Mouse (Mus musculus): ENCODE results near the gene Per1.
"Not testable (repeated sequence)": the region's sequence is repeated elsewhere in the genome, so short reads cannot be mapped to it uniquely, and the experiment has no call there.

The Per1 gene

DNA sequence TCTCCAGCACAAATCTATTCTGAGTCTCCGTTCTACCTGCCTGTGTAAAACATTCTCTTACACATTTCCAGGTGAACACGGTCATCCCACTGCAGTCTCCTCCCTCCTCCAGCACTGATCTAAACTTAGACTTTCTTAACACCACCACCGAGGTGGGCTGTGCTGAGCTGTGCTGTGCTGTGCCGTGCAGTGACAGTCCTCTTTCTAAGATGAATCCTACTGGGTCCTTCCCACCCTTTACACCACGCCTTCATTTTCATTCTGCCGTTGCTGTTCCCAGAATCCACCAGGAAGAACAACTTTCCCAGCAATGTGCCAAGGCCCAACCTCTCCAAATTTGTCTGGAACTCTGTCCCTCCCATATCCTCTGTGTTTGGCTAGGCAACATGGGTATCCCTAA lies 8.6 kb upstream of the Per1 start:
- no peak for DNase-seq

DNA sequence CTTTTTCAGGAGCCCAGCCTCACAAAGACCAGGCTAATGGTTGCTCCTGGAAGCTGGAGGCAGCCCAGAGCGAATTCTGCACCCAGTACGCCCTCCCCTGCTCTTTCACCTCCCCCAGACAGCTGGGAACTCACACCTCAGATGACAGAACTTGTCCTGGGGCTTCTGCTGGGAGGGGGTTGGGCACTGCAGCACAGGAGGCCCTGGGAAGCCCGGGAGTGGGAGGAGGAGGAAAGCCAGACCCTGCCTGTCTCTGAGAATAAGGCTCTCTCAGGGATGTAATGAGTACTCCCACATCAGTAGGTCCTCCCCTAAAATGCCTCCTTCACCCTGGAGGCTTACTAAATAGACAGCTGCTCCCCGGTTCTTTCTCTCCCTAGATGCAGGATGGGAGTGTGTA lies 7.9 kb upstream of the Per1 start:
- DNase-seq: no peak

DNA sequence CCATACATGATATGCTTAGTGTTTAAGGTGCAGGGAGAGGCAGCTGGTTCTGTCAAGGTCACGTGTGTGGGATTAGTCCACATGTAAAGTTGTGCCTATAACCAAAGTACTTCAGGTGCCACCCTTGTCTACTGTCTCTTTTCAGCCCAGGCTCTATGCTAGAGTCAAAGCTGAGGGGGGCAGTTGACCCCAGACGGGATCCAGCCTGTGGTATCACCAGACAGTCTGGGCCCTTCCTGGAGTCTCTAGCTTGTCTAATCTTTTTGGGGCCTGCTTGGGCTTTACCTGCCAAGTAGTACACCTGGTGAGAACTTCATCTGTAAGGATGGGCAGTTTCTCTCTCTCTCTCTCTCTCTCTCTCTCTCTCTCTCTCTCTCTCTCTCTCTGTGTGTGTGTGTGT lies 7.4 kb upstream of the Per1 start:
- DNase-seq: no peak

GRCm38 (mm10) chr11:69088103-69088855 lies 6.7 kb upstream of the Per1 start, which contains the start of gene Vamp2:
Gene Vamp2 (plus strand): TSS chr11:69088490.
- DNase-seq: peak; percentile 90

GRCm38 (mm10) chr11:69088856-69089615 lies 6.0 kb upstream of the Per1 start:
- no peak for DNase-seq

- DNase-seq: no peak
These were observed 5.3 kb upstream of the Per1 start for GRCm38 (mm10) chr11:69089616-69090290.

DNA sequence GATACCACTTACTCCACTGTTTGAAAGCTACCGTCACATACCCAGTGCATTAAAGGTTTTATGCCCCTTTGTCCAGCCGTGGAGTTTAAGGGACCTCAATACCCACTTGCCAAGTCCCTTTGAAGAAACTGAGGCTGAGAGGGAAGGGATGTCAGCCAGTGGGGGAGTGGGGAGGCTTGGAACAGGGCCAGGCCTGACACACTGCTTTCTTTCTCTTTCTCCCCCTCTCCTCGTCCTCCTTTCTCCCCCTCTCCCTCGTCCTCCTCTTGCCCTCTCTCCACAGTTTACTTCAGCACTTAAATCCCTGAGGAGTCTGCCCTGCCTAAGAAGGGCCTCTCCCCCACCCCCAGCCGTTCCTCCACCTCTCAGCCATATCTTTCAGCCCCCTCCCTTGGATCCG lies 4.7 kb upstream of the Per1 start:
- no peak for DNase-seq

- DNase-seq: no peak
These were observed 3.2 kb upstream of the Per1 start for GRCm38 (mm10) chr11:69091566-69092385.

DNA sequence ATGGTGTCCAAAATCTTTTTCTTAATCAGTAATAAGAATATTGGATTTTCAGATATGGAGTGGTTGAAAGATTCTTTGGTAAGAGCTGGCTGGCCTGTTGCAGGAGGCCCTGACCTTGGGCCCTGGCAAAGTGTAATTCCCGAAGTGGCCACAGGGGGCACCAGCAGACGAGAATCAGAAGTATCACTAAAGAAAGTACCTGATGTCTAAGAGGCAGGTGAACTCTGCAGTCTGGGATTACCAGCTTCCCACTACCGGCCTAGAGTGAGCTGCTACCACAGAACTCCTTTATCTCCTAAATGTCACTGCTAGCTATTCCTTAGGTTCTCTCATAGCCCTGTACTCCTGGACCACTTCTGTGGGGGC lies 2.6 kb upstream of the Per1 start:
- peak; percentile 97 for DNase-seq

DNA sequence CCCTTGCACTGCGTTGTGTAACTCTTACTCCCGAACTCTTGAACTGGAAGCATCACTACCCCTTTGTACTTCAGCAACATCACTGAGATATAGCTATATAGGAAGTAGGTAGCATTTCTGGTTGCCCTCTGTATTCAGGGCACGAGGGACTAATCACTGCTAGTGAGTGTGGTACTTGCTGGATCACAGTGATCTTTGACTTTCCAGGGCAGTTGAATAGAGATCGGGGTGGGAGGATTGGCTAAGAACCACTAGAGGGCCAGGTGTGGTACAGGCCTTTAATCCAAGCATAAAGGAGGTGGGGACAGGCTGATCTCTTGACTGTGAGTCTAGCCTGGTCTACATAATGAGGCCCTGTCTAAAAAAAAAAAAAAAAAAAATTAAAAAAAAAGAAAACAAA lies 2.1 kb upstream of the Per1 start:
- peak; percentile 54 for DNase-seq

GRCm38 (mm10) chr11:69093856-69094255 lies 1.2 kb upstream of the Per1 start:
- DNase-seq: not testable (repeated sequence)

GRCm38 (mm10) chr11:69095511-69096231 lies 654 bp downstream of the Per1 start:
- DNase-seq: peak; percentile 66

- no peak for DNase-seq
These were observed 1.5 kb downstream of the Per1 start for GRCm38 (mm10) chr11:69096360-69096986.

DNA sequence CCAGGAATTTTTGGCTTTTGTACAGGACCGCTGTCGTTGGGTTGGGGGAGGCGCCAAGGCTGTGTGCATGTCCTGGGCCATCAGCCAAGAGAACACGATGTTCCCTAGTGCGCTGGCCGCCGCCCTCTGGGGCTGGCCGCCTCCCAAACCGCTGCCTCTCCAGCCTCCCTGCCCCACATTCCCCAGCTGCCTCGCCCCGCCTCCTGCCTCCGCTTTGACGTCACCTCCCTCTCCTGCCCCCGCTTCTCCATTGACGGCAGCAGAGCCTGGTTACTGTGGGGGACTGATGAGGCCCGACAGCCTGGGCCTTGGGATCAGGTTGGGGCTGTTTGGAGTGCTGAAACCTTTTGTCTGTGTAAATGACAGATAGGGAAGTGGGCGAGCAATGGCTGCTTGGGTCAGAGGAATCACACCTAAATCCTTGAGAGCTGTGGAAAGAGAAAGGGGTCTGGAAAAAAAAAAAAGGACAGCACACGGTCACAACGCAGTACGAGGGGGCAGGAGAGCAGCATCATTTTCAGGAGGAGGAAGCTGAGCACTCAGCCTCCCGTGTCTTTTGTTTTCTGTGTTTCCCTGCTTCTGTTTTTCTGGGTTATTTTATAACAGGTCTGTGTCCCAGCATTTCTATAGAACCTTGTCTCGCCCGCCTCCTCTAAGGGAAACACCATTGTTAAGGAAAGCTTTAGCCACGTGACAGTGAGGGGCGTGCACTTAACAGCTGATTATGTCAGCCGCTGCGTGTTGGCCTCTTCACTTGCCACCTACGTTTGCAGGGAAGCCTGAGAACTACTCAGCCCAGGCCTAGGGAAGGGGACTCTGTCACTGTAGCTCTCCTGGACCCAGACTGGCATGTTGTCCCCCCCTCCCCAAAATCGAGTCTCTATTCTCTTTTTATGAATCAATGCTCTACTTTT lies 2.2 kb downstream of the Per1 start:
- DNase-seq: peak; percentile 100

DNA sequence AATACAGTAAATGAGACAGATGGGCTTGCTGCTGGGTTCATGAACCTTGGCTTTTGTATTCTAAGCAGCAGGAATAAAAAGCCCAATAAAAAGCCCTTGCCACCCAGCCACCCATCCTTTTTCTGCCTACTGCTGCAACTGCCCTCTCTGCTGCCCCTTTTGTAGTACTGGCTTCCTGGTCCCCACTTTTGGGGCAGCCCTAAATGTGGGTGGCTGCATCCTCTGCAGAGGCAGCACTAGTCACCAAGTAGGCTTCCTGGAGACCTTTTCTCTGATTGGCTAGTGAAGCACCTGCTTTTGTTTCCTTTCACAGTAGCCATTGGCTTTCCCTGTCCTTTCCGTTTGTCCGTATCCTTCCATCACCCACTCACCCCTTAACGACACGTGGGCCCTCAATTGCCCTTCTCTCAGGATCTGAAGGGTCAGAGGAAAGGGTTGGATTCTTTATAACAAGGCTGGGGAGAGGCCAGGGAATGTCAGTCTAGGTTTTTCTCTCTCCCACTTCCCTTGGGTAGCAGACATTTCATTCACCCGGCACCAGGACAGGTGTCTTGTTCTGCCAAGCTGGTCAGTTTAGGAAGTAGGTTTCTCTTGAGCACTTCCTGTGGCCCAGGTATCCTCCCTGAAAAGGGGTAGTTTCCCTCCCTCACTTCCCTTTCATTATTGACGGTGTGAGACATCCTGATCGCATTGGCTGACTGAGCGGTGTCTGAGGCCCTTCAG lies 3.2 kb downstream of the Per1 start:
- DNase-seq: no peak

DNA sequence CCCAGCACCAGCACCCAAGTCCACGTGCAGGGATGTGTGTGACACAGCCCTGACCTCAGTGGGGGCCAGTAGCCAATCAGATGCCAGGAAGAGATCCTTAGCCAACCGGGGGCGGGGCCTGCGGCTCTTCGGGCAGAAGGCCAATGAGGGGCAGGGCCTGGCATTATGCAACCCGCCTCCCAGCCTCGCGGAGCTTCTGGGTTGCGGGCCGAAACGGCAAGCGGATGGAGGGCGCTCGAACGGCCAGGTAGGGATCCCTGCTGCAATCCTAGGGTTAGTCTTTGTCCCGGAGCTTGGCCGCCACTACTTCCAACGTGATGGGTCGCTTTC lies 3.7 kb downstream of the Per1 start:
- DNase-seq: peak; percentile 99

- peak; percentile 87 for DNase-seq
These were observed 4.3 kb downstream of the Per1 start for GRCm38 (mm10) chr11:69099177-69099914.

GRCm38 (mm10) chr11:69099915-69100345 lies 4.9 kb downstream of the Per1 start:
- peak; percentile 91 for DNase-seq
